Mouse (Mus musculus): ENCODE data around the gene Csk.

GRCm38 (mm10) chr9:57664616-57665015, 11.2 kb upstream of the Csk start:
- no peak for TF ChIP-seq POLR2A (IDR thresholded peaks at IDR 0.05; ENCODE audit: control insufficient read depth in 1 of 2, insufficient read depth in 1 of 2, low read depth in 1 of 2, low read length in 2 of 2, poor library complexity in 1 of 2)
- no peak for TF ChIP-seq ZMIZ1 (IDR thresholded peaks at IDR 0.05; ENCODE audit: low read depth, low read length)
- TF ChIP-seq CTCF (IDR thresholded peaks at IDR 0.05 in 2 of 3, conservative IDR thresholded peaks at IDR 0.05 in 1 of 3; ENCODE audit: control insufficient read depth in 1 of 3, insufficient read depth in 1 of 3, low read depth in 2 of 3, low read length in 3 of 3, poor library complexity in 1 of 3, severe bottlenecking in 1 of 3), result no peak
- no peak for TF ChIP-seq POLR2AphosphoS5 (IDR thresholded peaks at IDR 0.05; ENCODE audit: borderline replicate concordance, low read depth, low read length)
- no peak for TF ChIP-seq GATA1 (IDR thresholded peaks at IDR 0.05; ENCODE audit: low read depth, low read length)
- no peak for TF ChIP-seq NRF1 (IDR thresholded peaks at IDR 0.05; ENCODE audit: insufficient read depth, low read depth, low read length, poor library complexity, severe bottlenecking)
- no peak for TF ChIP-seq E2F4 (IDR thresholded peaks at IDR 0.05; ENCODE audit: borderline replicate concordance, low read depth, low read length)
- TF ChIP-seq KAT2A (conservative IDR thresholded peaks at IDR 0.05; ENCODE audit: low read depth, low read length), result no peak
- no peak for TF ChIP-seq EP300 (IDR thresholded peaks at IDR 0.05; ENCODE audit: low read depth in 1 of 2, low read length in 2 of 2)

All from MEL (cell line).